Mouse (Mus musculus): ENCODE measurements around the gene Tmtc1.

The Tmtc1 gene

DNA sequence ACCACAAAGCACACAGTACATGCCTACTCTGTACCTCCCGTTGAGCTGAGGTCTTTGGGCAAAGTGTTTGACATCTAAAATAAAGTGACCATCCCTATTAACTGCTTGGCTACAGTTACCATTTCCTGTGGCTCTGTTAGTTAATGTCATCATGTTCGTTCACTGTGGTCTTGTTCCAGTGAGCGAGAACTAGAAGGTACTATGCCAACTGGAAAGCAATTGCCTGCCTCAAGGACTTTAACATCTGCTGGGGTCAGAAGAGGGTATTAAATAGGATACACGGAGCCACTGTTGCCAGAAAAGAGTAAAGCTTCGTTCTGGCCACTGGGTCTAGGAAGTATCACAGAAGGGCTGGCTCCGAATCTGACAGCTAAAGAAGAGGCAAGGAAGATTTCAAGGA, 23.8 kb downstream of the Tmtc1 start:
- DNase-seq (ENCODE audit: low spot score), result no peak

DNA sequence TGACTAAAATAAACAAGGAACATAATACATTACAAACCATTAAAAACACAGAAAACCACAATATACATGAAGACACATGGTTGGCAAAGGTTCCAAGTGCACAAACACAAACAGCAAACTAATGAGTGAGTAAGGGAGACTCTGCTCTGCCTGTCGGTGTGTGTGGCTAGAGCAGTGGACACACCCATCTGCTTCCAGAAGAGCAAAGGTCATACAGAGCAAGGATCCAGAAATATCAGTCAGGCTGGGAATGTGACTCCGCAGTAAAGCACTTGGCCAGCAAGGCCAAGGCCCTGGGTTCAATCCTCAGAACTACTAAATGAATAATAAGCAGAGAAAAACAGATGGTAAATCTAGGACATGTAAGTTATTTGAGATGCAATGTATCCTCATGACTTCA, 27.6 kb downstream of the Tmtc1 start:
- no peak for DNase-seq (ENCODE audit: low spot score)

DNA sequence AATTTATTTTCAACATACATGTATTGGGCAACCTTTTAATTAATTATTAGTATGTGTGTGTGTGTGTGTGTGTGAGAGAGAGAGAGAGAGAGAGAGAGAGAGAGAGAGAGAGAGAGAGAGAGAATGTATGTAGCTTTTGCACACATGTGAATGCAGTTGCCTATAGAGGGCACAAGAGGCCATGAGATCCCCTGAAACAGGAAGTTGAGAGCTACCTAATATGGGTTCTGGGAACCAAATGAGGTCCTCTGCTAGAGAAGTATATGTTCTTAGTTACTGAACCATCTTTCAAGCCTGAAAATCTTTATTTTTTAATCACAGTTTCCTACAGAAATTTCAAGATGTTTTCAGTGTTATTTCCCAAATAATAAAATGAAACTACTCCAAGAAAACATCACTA, 30.6 kb downstream of the Tmtc1 start:
- no peak for DNase-seq (ENCODE audit: low spot score)

- no peak for DNase-seq (ENCODE audit: low spot score)
Observed at GRCm38 (mm10) chr6:148406792-148407490, 37.2 kb downstream of the Tmtc1 start.

GRCm38 (mm10) chr6:148405599-148405998, 38.6 kb downstream of the Tmtc1 start:
- DNase-seq (ENCODE audit: low spot score), result peak; percentile 29

- DNase-seq (ENCODE audit: low spot score), result peak; percentile 85
Observed at GRCm38 (mm10) chr6:148404500-148404899, 39.7 kb downstream of the Tmtc1 start.

DNA sequence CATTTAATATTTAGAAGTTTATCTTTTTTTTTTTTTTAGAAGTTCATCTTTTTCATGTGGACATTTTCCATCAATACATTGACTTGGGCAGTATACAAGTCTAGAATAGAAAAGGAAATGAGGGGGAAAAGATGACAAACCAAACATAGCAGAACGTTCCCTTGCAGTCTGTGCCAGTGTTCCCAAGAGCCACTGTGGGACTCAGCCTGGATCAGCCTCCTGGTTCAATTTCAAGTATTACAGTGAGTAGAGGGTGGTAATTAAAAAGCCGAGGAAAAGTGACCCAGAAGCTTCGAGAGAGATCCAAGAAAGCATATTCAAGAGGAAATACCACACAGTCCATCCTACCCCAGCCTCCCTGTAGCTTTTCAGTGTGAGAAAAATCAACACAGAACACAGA, 40.4 kb downstream of the Tmtc1 start:
- DNase-seq (ENCODE audit: low spot score), result no peak

GRCm38 (mm10) chr6:148401031-148401430, 43.2 kb downstream of the Tmtc1 start:
- no peak for DNase-seq (ENCODE audit: low spot score)

DNA sequence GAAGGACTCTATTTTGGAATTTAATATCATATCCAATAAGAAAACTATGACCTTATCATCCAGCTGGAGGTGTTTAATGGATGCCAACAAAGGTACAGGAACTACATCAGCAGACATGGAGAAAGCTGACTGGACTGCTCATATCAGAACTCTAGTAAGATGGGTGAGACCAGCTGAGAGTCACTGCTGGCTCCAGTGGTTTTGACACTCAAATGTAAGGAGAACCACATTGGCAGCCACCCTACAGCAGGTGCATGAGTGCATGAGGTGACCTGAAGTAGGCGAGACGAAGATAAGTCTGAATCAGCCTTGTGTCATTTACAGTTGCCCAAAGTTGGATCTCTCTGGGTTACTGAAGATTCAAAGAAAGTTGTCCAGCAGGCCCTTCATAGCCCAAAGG, 44.6 kb downstream of the Tmtc1 start:
- no peak for DNase-seq (ENCODE audit: low spot score)

DNA sequence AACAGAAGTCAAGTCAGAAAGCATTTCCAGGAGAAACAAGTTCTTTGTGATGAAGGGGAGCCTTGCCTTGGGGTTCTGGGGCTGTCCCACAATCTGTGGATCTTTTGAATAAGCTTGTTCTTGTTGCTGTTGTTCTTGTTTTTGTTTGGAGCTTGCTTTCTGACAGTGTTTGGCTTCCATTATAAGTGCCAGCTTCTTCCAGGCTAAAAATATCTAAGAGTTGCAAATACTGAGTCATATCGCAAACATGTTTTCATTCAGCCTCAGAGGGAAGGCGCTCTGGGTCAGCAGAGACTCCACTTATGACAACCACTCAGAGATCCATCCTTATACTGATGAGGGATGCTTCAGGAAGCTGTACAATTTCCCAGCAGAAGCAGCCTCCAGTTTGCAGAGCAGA, 45.3 kb downstream of the Tmtc1 start:
- DNase-seq (ENCODE audit: low spot score), result no peak

GRCm38 (mm10) chr6:148397270-148397669, 46.9 kb downstream of the Tmtc1 start:
- no peak for DNase-seq (ENCODE audit: low spot score)

- DNase-seq (ENCODE audit: low spot score), result no peak
Observed at GRCm38 (mm10) chr6:148395272-148395671, 48.9 kb downstream of the Tmtc1 start.

DNA sequence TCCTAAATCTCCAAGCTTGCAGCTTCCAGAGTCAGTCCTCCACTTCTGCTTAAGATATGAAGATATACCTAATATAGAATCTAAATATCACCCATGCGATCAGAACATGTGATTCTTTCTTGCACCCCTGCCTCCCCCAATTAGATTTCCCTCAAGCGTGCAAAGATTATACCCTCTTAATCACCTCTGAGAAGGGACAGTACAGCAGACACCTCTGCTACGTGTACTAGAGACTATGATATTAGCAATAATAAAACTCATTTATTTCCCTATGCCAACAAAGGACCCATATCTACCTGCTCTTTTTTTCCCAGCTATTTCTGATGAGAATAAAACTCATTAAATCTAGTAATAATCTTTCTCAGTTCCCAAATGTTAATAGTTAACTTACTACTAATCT, 49.9 kb downstream of the Tmtc1 start:
- DNase-seq (ENCODE audit: low spot score), result no peak

- DNase-seq (ENCODE audit: low spot score), result no peak
Observed at GRCm38 (mm10) chr6:148392147-148392546, 52.0 kb downstream of the Tmtc1 start.

DNA sequence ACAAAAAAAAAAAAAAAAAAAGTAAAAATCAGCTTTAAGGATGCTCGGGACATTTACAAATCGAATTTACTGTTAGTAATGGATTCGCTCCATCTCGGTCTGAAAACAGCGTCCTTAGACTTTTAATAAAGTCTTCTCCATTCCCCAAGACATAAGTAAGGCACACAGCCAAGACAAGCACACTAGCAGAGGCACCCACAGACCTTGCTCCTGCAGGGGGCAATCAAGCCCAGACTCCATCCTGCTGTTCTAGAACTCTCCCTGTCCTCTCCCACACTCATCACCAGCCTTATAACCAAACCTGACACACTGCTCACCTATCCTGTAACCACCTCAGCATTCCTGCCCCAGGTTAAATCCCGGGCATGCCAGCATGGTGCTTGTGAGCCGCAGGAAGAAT, 52.9 kb downstream of the Tmtc1 start:
- peak; percentile 54 for DNase-seq (ENCODE audit: low spot score)

- peak; percentile 85 for DNase-seq (ENCODE audit: low spot score)
Observed at GRCm38 (mm10) chr6:148390630-148391276, 53.4 kb downstream of the Tmtc1 start.

DNA sequence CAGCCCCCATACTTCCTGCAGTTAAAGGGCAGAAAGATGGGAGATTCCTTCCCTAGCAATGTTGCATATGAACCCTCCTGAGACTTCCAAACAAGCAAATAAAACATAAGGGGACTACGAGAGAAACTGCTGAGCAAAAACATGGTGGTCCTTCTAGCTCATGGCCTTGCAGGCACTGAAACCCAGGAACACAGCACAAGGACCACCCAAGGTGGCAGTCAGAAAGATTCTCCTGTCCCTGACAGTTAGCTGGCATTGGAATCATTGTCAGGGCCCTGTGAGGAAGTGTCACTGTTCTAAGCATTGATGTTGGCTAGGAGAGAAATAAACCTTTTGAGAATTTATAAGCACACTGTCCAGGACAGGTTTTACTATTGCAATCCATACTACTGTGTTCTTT, 56.2 kb downstream of the Tmtc1 start:
- no peak for DNase-seq (ENCODE audit: low spot score)

DNA sequence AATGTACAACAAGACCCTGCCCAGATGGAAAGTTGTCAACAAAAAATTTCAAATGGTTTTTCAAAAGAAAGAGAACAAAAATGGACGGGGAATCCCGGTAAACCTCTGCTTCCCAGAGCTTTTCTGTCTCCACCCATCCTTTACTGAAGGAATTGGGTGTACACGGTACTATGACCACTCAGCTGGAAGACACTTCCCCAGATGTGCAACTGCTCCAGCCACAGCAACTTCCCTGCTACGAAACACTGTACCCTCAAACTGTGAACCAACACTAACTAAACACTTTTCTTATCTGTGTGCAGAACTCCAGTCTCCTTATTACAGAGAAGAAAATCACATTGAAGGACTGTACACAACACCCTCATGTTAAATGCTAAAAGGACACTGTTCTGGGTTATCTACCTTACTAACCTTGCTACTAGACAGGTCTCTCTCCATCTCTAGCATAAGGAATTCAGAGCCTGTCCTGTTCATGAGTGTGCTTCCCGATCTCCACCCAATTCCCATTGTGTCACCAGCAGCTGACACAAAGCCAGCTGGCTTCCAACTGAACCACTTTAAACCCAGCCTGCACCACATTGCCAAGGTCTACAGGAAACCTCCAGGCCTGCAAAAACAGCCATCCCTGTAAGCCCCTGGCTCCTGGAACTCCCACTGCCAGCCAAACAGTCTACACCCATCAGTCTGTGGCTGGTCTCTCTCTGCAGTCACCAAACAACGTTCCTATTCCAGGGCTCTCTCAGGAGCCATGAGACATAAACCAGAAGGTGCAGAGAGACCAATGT, 59.9 kb downstream of the Tmtc1 start:
- DNase-seq (ENCODE audit: low spot score), result peak; percentile 87

GRCm38 (mm10) chr6:148381163-148381782, 62.9 kb downstream of the Tmtc1 start:
- peak; percentile 51 for DNase-seq (ENCODE audit: low spot score)

GRCm38 (mm10) chr6:148375618-148376209, 68.5 kb downstream of the Tmtc1 start:
- DNase-seq (ENCODE audit: low spot score), result no peak

- DNase-seq (ENCODE audit: low spot score), result no peak
Observed at GRCm38 (mm10) chr6:148375015-148375414, 69.2 kb downstream of the Tmtc1 start.

GRCm38 (mm10) chr6:148373444-148373843, 70.7 kb downstream of the Tmtc1 start:
- no peak for DNase-seq (ENCODE audit: low spot score)
